Mouse (Mus musculus): ENCODE data around the gene Tsr3. TPM values are rescaled to one million over a fixed set of nuclear protein-coding genes. Genes with fewer than 3 reads are reported as not detected.

Gene Tsr3
- polyA plus RNA-seq, 1 experiment from 2014 or later = 47.4 TPM

Small RNA genes within 50 kb of the gene (microRNA-seq; reads per million reads assigned to microRNA genes)
- 2.0 reads per million, percentile 22 among the genes with 10 or more reads in this experiment for gene Mir3547

Other genes with a start within 250 kb of the Tsr3 start
- 7.1 and 8.8 TPM in 2 replicates for gene Cramp1l, start 224.4 kb upstream of the Tsr3 start, polyA plus RNA-seq (2014; fragmentation: Nextera tagmentation; extraction: Ambion mirVana)
- 16.3 and 16.9 TPM in 2 replicates for gene Ift140, start 224.1 kb upstream of the Tsr3 start, polyA plus RNA-seq (2014; fragmentation: Nextera tagmentation; extraction: Ambion mirVana)
- gene Tmem204, start 156.6 kb upstream of the Tsr3 start, polyA plus RNA-seq (2014; fragmentation: Nextera tagmentation; extraction: Ambion mirVana) = 23.5 and 24.2 TPM in 2 replicates
- 36.7 and 42.3 TPM in 2 replicates for gene Telo2, start 124.2 kb upstream of the Tsr3 start, polyA plus RNA-seq (2014; fragmentation: Nextera tagmentation; extraction: Ambion mirVana)
- not detected in 2 replicates for gene Ptx4, start 119.4 kb upstream of the Tsr3 start, polyA plus RNA-seq (2014; fragmentation: Nextera tagmentation; extraction: Ambion mirVana)
- gene Clcn7, start 106.8 kb upstream of the Tsr3 start, polyA plus RNA-seq (2014; fragmentation: Nextera tagmentation; extraction: Ambion mirVana) = 20.0 and 22.0 TPM in 2 replicates
- gene Ccdc154, start 77.7 kb upstream of the Tsr3 start, polyA plus RNA-seq (2014; fragmentation: Nextera tagmentation; extraction: Ambion mirVana) = 0.07 TPM in 2 replicates
- gene Gm38655, start 64.7 kb upstream of the Tsr3 start, polyA plus RNA-seq (2014; fragmentation: Nextera tagmentation; extraction: Ambion mirVana) = 0.41 and 0.47 TPM in 2 replicates
- gene BC003965, start 55.6 kb upstream of the Tsr3 start, polyA plus RNA-seq (2014; fragmentation: Nextera tagmentation; extraction: Ambion mirVana) = 36.9 and 37.1 TPM in 2 replicates
- gene Unkl, start 51.8 kb upstream of the Tsr3 start, polyA plus RNA-seq (2014; fragmentation: Nextera tagmentation; extraction: Ambion mirVana) = 4.8 and 6.2 TPM in 2 replicates
- 36.4 and 41.8 TPM in 2 replicates for gene Gnptg, start within 50 bp of the Tsr3 start, polyA plus RNA-seq (2014; fragmentation: Nextera tagmentation; extraction: Ambion mirVana)
- gene Baiap3, start 16.2 kb downstream of the Tsr3 start, polyA plus RNA-seq (2014; fragmentation: Nextera tagmentation; extraction: Ambion mirVana) = 2.9 and 4.0 TPM in 2 replicates
- gene Ube2i, start 34.5 kb downstream of the Tsr3 start, polyA plus RNA-seq (2014; fragmentation: Nextera tagmentation; extraction: Ambion mirVana) = 579 and 640 TPM in 2 replicates
- 0.39 TPM in 1 of 2 replicates, not detected in the other for gene Prss34, start 58.2 kb downstream of the Tsr3 start, polyA plus RNA-seq (2014; fragmentation: Nextera tagmentation; extraction: Ambion mirVana)
- not detected in 2 replicates for gene Prss28, start 68.5 kb downstream of the Tsr3 start, polyA plus RNA-seq (2014; fragmentation: Nextera tagmentation; extraction: Ambion mirVana)
- gene Prss29, start 78.5 kb downstream of the Tsr3 start, polyA plus RNA-seq (2014; fragmentation: Nextera tagmentation; extraction: Ambion mirVana) = not detected in 2 replicates
- not detected in 2 replicates for gene Tpsab1, start 105.4 kb downstream of the Tsr3 start, polyA plus RNA-seq (2014; fragmentation: Nextera tagmentation; extraction: Ambion mirVana)
- 0.66 and 0.89 TPM in 2 replicates for gene Tpsb2, start 126.1 kb downstream of the Tsr3 start, polyA plus RNA-seq (2014; fragmentation: Nextera tagmentation; extraction: Ambion mirVana)
- gene Tpsg1, start 129.1 kb downstream of the Tsr3 start, polyA plus RNA-seq (2014; fragmentation: Nextera tagmentation; extraction: Ambion mirVana) = 2.1 and 6.3 TPM in 2 replicates
- gene Cacna1h, start 193.6 kb downstream of the Tsr3 start, polyA plus RNA-seq (2014; fragmentation: Nextera tagmentation; extraction: Ambion mirVana) = 6.6 and 7.0 TPM in 2 replicates
- 0.35 TPM in 1 of 2 replicates, not detected in the other for gene Tekt4, start 214.4 kb downstream of the Tsr3 start, polyA plus RNA-seq (2014; fragmentation: Nextera tagmentation; extraction: Ambion mirVana)

Data from intestine, embryonic 14.5 days (tissue).